Mouse (Mus musculus): ENCODE measurements around the gene Ccdc184.
A peak's percentile ranks its signal among the peaks of the same experiment; 100 is the strongest.

The Ccdc184 gene

GRCm38 (mm10) chr15:98155944-98156343 lies 11.0 kb upstream of the Ccdc184 start:
- DNase-seq (ENCODE audit: low spot score in 2 of 2): no peak

- no peak for DNase-seq (ENCODE audit: low spot score in 2 of 2)
Measured at GRCm38 (mm10) chr15:98157253-98157652, 9.7 kb upstream of the Ccdc184 start.

GRCm38 (mm10) chr15:98161026-98161805 lies 5.7 kb upstream of the Ccdc184 start:
- no peak for DNase-seq (ENCODE audit: low spot score in 2 of 2)

GRCm38 (mm10) chr15:98162561-98162960 lies 4.4 kb upstream of the Ccdc184 start:
- no peak for DNase-seq (ENCODE audit: low spot score in 2 of 2)

GRCm38 (mm10) chr15:98165525-98165924 lies 1.4 kb upstream of the Ccdc184 start, which contains the start of gene Asb8:
TSS of gene Asb8 (minus strand) at chr15:98165625.
- DNase-seq (ENCODE audit: low spot score in 2 of 2): no peak

- DNase-seq (ENCODE audit: low spot score in 2 of 2): peak; percentile 87 to 93
Measured at GRCm38 (mm10) chr15:98167645-98168621, 975 bp downstream of the Ccdc184 start.

GRCm38 (mm10) chr15:98168622-98169004 lies 1.7 kb downstream of the Ccdc184 start:
- no peak for DNase-seq (ENCODE audit: low spot score in 2 of 2)

- DNase-seq (ENCODE audit: low spot score in 2 of 2): peak in 1 of 2 experiments; percentile 65
Measured at GRCm38 (mm10) chr15:98170365-98170764, 3.4 kb downstream of the Ccdc184 start.

- DNase-seq (ENCODE audit: low spot score in 2 of 2): no peak
Measured at GRCm38 (mm10) chr15:98170917-98171316, 4.0 kb downstream of the Ccdc184 start.

GRCm38 (mm10) chr15:98172113-98172512 lies 5.2 kb downstream of the Ccdc184 start:
- no peak for DNase-seq (ENCODE audit: low spot score in 2 of 2)

GRCm38 (mm10) chr15:98173821-98174220 lies 6.9 kb downstream of the Ccdc184 start:
- peak; percentile 76 to 90 for DNase-seq (ENCODE audit: low spot score in 2 of 2)

- no peak for DNase-seq (ENCODE audit: low spot score in 2 of 2)
Measured at GRCm38 (mm10) chr15:98177320-98177719, 10.4 kb downstream of the Ccdc184 start.

GRCm38 (mm10) chr15:98180567-98181131 lies 13.7 kb downstream of the Ccdc184 start:
- DNase-seq (ENCODE audit: low spot score in 2 of 2): no peak

- peak; percentile 93 to 96 for DNase-seq (ENCODE audit: low spot score in 2 of 2)
Measured at GRCm38 (mm10) chr15:98181132-98181711, 14.3 kb downstream of the Ccdc184 start.

- DNase-seq (ENCODE audit: low spot score in 2 of 2): no peak
Measured at GRCm38 (mm10) chr15:98181856-98182570, 15.1 kb downstream of the Ccdc184 start.

GRCm38 (mm10) chr15:98184456-98184855 lies 17.5 kb downstream of the Ccdc184 start:
- no peak for DNase-seq (ENCODE audit: low spot score in 2 of 2)

GRCm38 (mm10) chr15:98195442-98195841 lies 28.5 kb downstream of the Ccdc184 start, which contains the start of gene Olfr288:
TSS of gene Olfr288 (minus strand) at chr15:98195542.
- no peak for DNase-seq (ENCODE audit: low spot score in 2 of 2)

GRCm38 (mm10) chr15:98209676-98210075 lies 42.7 kb downstream of the Ccdc184 start:
- no peak for DNase-seq (ENCODE audit: low spot score in 2 of 2)

- DNase-seq (ENCODE audit: low spot score in 2 of 2): no peak
Measured at GRCm38 (mm10) chr15:98213336-98213870, 46.4 kb downstream of the Ccdc184 start.

- no peak for DNase-seq (ENCODE audit: low spot score in 2 of 2)
Measured at GRCm38 (mm10) chr15:98214130-98214529, 47.2 kb downstream of the Ccdc184 start.
